Mouse (Mus musculus) kidney, adult 2 months (tissue): ENCODE results near the gene 2510039O18Rik. TPM values are rescaled to one million over a fixed set of nuclear protein-coding genes. Genes with fewer than 3 reads are reported as not detected.

Experiments used
- DNase-seq: peaks from one replicate; pipeline ENCODE4 v3.0.0; 2021
- H3K27ac ChIP-seq: fragments of 200-500 bp; 2 replicates; pipeline ENCODE4 v1.5.1; 2012; ENCODE audit warnings: low read depth, low read length, control low read depth, inconsistent platforms; ENCODE audit not compliant: insufficient read depth
- H3K27me3 ChIP-seq: fragments of 200-500 bp; replicated peaks from 2 replicates; pipeline ENCODE4 v1.6.1; 2012; ENCODE audit warnings: mild to moderate bottlenecking, moderate library complexity, low read length, inconsistent platforms; ENCODE audit not compliant: control insufficient read depth, insufficient read depth
- H3K36me3 ChIP-seq: fragments of 200-500 bp; 2 replicates; pipeline ENCODE4 v1.6.1; 2012; ENCODE audit warnings: mild to moderate bottlenecking, moderate library complexity, low read length, inconsistent platforms; ENCODE audit not compliant: control insufficient read depth, insufficient read depth
- H3K4me1 ChIP-seq: fragments of 200-500 bp; 2 replicates; pipeline ENCODE4 v1.6.1; 2011; ENCODE audit warnings: low read length; ENCODE audit not compliant: control insufficient read depth, insufficient read depth
- H3K4me3 ChIP-seq: fragments of 200-500 bp; 2 replicates; pipeline ENCODE4 v1.5.1; 2011; ENCODE audit warnings: mild to moderate bottlenecking, low read depth, low read length, control low read depth; ENCODE audit not compliant: insufficient read depth
- CTCF ChIP-seq: fragments of 200-500 bp; conservative IDR thresholded peaks from 2 replicates; pipeline ENCODE4 v1.5.1; 2011; ENCODE audit warnings: low read depth, mild to moderate bottlenecking, control low read depth, low read length, moderate library complexity, mixed read lengths; ENCODE audit not compliant: insufficient read depth, insufficient read length
- POLR2A ChIP-seq: fragments of 200-500 bp; IDR thresholded peaks from one replicate; pipeline ENCODE4 v1.6.1; 2011; ENCODE audit warnings: low read depth, low read length, control low read depth
- WGBS: fragments of 180-500 bp; shearing (Covaris S2); methylation state at CpG from one replicate; pipeline ENCODE4 v1.1.7; 2018; 5-methylcytosine and 5-hydroxymethylcytosine counted together
- polyA plus RNA-seq: library from polyadenylated mRNA; depleted of rRNA; stranded (reverse); fragments of >200 nt; gene quantifications from 2 replicates; pipeline ENCODE4 v1.2.3, GENCODE M21; 2012; rRNA removed

The 2510039O18Rik gene
- polyA plus RNA-seq, 1 experiment = 62.6 TPM

DNA sequence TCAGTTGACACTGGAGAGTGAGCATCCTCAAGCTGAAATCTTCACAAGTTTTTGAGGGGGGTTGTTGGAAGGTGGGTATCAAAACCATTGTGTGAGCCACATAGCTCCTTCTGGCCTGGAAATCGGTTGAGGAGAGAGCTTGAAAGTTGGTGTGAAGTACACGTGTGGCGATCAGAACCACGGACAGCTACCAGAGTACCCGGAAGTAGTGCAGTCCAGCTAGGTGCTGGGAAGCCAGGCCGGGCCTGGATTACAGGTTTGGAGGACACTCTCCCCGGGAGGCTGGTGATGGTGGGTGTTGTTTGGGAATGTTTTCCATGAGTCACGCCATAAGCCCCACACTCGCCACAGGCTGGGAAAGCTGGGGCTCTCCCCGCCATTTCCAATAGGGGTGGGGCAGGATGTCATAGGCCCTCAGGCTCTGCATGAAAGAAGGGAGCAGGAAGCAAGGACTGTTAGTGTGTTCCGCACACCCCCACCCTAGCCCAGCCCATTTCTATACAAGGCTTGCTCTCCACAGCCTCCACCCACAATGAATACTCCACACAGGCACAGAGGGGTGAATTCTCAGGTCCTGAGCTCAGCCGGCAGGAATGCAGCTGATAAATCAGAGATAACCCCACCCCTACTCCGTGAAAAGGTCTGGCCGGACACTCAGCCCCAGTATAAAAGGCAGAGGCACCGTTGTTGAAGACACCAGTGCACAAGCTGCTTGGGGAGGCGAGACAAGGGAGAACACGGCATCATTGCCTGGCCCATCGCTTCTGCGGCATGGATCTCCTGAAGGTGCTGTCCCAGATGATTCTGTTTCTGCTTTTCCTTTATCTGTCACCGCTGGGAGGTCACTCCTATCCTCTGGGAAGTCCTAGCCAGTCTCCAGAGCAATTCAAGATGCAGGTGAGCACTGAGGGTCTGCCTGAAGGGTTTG, 44.8 kb downstream of the 2510039O18Rik start, which contains the start of gene Nppb:
Gene Nppb (plus strand): TSS at position 584 of the 928 bp plus-strand sequence.
- no peaks in the 10 kb centered on the region for H3K27me3 ChIP-seq
- no peak for TF ChIP-seq POLR2A
- TF ChIP-seq CTCF = no peak
- H3K27ac ChIP-seq = no peak within 1 kb of the TSS
- no peak within 1 kb of the TSS for H3K4me3 ChIP-seq
- no peaks in the 10 kb centered on the region for H3K36me3 ChIP-seq
- 29% methylated on average over 20 of the region's 20 CpGs for WGBS
- H3K4me1 ChIP-seq = no peaks in the 10 kb centered on the region
- peak; percentile 57 for DNase-seq

DNA sequence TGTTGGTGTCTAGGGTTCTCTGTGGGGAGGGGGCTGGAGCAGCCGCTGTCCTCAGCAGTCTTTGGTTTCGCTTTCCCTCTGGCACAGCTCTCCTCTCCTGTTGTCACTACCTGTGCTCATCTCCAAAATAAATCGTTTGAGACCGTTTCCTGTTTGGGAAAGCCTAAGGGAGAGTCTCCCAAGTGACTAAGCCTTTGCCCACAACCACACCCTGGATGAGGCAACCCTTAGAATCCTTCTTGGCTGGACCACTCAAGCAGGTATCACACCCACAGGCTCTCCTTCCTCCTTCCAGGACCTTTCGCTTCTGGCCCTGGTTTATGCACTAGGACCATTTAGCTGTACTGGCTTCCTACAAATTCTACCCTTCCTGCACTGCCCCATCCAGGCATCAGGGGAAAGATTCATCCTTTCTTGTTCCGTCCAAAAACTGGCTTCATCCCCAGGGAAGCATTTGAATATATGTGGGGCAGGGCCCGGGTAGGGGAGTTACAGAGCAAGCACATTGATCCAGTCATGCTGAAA, 52.9 kb downstream of the 2510039O18Rik start:
- H3K4me3 ChIP-seq = no peak overlapping the region
- DNase-seq = no peak
- TF ChIP-seq POLR2A (no peak), CTCF (no peak)
- WGBS = 40% methylated on average over 7 of the region's 7 CpGs
- no peak overlapping the region for H3K27ac ChIP-seq
- no peaks in the 10 kb centered on the region for H3K4me1 ChIP-seq
- H3K27me3 ChIP-seq = no peaks in the 10 kb centered on the region
- H3K36me3 ChIP-seq = no peaks in the 10 kb centered on the region

DNA sequence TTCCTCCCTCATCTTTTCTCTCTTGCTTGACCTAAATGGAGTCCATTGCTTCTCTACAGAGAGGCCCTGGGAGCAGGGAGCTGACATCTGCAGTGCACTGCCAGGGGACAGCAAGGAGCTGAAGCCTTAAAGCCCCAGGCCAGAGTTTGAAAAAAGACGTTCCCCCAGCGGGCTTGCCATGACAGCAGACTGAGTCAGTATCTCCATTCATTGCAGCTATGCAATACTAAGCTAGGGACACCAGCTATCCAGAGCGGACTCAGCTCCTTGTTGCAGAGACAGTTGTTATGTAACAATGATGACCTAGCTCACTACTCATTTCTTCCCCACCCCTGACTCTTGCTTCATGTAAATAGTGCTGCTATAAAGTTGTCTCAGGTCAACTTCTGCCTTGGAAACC, 54.6 kb downstream of the 2510039O18Rik start:
- WGBS = 79% methylated on average over 3 of the region's 3 CpGs
- TF ChIP-seq POLR2A (no peak), CTCF (no peak)
- no peak for DNase-seq
- no peak overlapping the region for H3K27ac ChIP-seq
- H3K4me1 ChIP-seq = no peaks in the 10 kb centered on the region
- H3K27me3 ChIP-seq = no peaks in the 10 kb centered on the region
- H3K4me3 ChIP-seq = no peak overlapping the region
- H3K36me3 ChIP-seq = no peaks in the 10 kb centered on the region

Other genes with a start within 250 kb of the 2510039O18Rik start
- gene Zfp534, start 238.3 kb upstream of the 2510039O18Rik start, polyA plus RNA-seq = not detected in 2 replicates
- 0.30 and 0.70 TPM in 2 replicates for gene Zfp984, start 131.1 kb upstream of the 2510039O18Rik start, polyA plus RNA-seq
- 0.90 and 1.2 TPM in 2 replicates for gene Zfp933, start 92.5 kb upstream of the 2510039O18Rik start, polyA plus RNA-seq
- gene Miip, start 72.1 kb upstream of the 2510039O18Rik start, polyA plus RNA-seq = 27.7 and 35.6 TPM in 2 replicates
- gene Fv1, start 71.9 kb upstream of the 2510039O18Rik start, polyA plus RNA-seq = 1.0 and 1.4 TPM in 2 replicates
- 82.8 and 85.5 TPM in 2 replicates for gene Mfn2, start 36.2 kb upstream of the 2510039O18Rik start, polyA plus RNA-seq
- 42.1 and 45.9 TPM in 2 replicates for gene Plod1, start 4.1 kb upstream of the 2510039O18Rik start, polyA plus RNA-seq
- gene Nppb, start 44.9 kb downstream of the 2510039O18Rik start, polyA plus RNA-seq = not detected in 2 replicates
- gene Nppa, start 59.8 kb downstream of the 2510039O18Rik start, polyA plus RNA-seq = 0.30 and 0.58 TPM in 2 replicates
- 28.8 and 32.3 TPM in 2 replicates for gene Clcn6, start 97.9 kb downstream of the 2510039O18Rik start, polyA plus RNA-seq
- 36.3 and 48.4 TPM in 2 replicates for gene Mthfr, start 98.2 kb downstream of the 2510039O18Rik start, polyA plus RNA-seq
- gene Agtrap, start 147.1 kb downstream of the 2510039O18Rik start, polyA plus RNA-seq = 111 and 119 TPM in 2 replicates
- 22.8 and 25.5 TPM in 2 replicates for gene Mad2l2, start 189.5 kb downstream of the 2510039O18Rik start, polyA plus RNA-seq
- 0.03 and 0.11 TPM in 2 replicates for gene Draxin, start 189.8 kb downstream of the 2510039O18Rik start, polyA plus RNA-seq
- 58.2 and 63.4 TPM in 2 replicates for gene Fbxo6, start 211.2 kb downstream of the 2510039O18Rik start, polyA plus RNA-seq
- gene Fbxo44, start 219.6 kb downstream of the 2510039O18Rik start, polyA plus RNA-seq = 29.8 and 45.7 TPM in 2 replicates
- 1.5 and 2.3 TPM in 2 replicates for gene Fbxo2, start 219.7 kb downstream of the 2510039O18Rik start, polyA plus RNA-seq